Mouse (Mus musculus) G1E (cell line): ENCODE results near the gene Lsm7. TPM values are rescaled to one million over a fixed set of nuclear protein-coding genes. Genes with fewer than 3 reads are reported as not detected.

ENCODE experiments used
- ATAC-seq: 2 replicates; pipeline ENCODE4 v1.8.0; 2016; ENCODE audit warnings: mild to moderate bottlenecking; ENCODE audit not compliant: insufficient number of reproducible peaks, poor library complexity, low FRiP score, severe bottlenecking; ENCODE audit errors: extremely low read depth
- DNase-seq: peaks from one replicate; pipeline ENCODE4 v3.0.0; 2012; ENCODE audit warnings: low spot score
- H3K27me3 ChIP-seq: 2 replicates; pipeline ENCODE4 v1.6.1; 2012; ENCODE audit warnings: mild to moderate bottlenecking, low read length, inconsistent platforms; ENCODE audit not compliant: insufficient read depth
- H3K36me3 ChIP-seq: replicated peaks from 2 replicates; pipeline ENCODE3; 2012; ENCODE audit warnings: mild to moderate bottlenecking, inconsistent platforms
- H3K4me1 ChIP-seq: 2 replicates; pipeline ENCODE4 v1.6.1; 2012; ENCODE audit warnings: low read depth, low read length, inconsistent platforms, mixed read lengths; ENCODE audit not compliant: insufficient read depth
- H3K4me3 ChIP-seq: 2 replicates; pipeline ENCODE4 v1.5.1; 2012; ENCODE audit warnings: low read depth, mild to moderate bottlenecking, inconsistent platforms, low read length, moderate library complexity, mixed read lengths
- H3K9me3 ChIP-seq: replicated peaks from 2 replicates; pipeline ENCODE4 v1.6.1; 2012; ENCODE audit warnings: inconsistent platforms
- CTCF ChIP-seq: IDR thresholded peaks from 2 replicates; pipeline ENCODE4 v1.5.1; 2012; ENCODE audit warnings: low read depth, low read length, inconsistent platforms, mixed read lengths
- GATA1 ChIP-seq: IDR thresholded peaks from 2 replicates; pipeline ENCODE4 v1.6.1; 2012; ENCODE audit warnings: borderline replicate concordance, low read length, inconsistent platforms, mixed read lengths
- GATA2 ChIP-seq: IDR thresholded peaks from 2 replicates; pipeline ENCODE4 v1.6.1; 2012; ENCODE audit warnings: low read depth, low read length, inconsistent platforms, borderline replicate concordance
- POLR2AphosphoS5 ChIP-seq: IDR thresholded peaks from 2 replicates; pipeline ENCODE4 v1.6.1; 2012; ENCODE audit warnings: low read depth, low read length, inconsistent platforms; ENCODE audit not compliant: insufficient replicate concordance
- TAL1 ChIP-seq: conservative IDR thresholded peaks from 2 replicates; pipeline ENCODE4 v1.6.1; 2012; ENCODE audit warnings: low read depth, low read length, inconsistent platforms, mixed read lengths
- polyA plus RNA-seq: library from polyadenylated mRNA; stranded (reverse); fragments of >175 nt; gene quantifications from 2 replicates; pipeline ENCODE4 v1.2.3, GENCODE M21; 2012
- total RNA-seq, 2 experiments: library from RNA; stranded (forward) in 1 of 2; stranded (reverse) in 1 of 2; fragments of 200-1000 nt in 1 of 2; fragments of >200 nt in 1 of 2; fragmentation: Nextera tagmentation in 1 of 2; gene quantifications; 2 replicates each; pipeline ENCODE4 v1.2.3; 2014 to 2017

The Lsm7 gene
- total and polyA plus RNA-seq, 3 experiments = 51.2 to 282 (median 269) TPM

- Histone ChIP-seq H3K36me3 (peaks cover 92% of the 10 kb centered on the region), H3K9me3 (no peaks in the 10 kb centered on the region), H3K4me1 (peaks cover 79% of the 10 kb centered on the region), H3K27me3 (no peaks in the 10 kb centered on the region), H3K4me3 (no peak overlapping the region; the same call in 1 of the 2 replicates)
- DNase-seq (no peak), ATAC-seq (no peak)
- TF ChIP-seq POLR2AphosphoS5 (no peak), CTCF (no peak), GATA1 (no peak), GATA2 (no peak), TAL1 (no peak)
Observed at GRCm38 (mm10) chr10:80862305-80862704, 7.3 kb upstream of the Lsm7 start.

- Histone ChIP-seq H3K4me1 (peaks cover 91% of the 10 kb centered on the region), H3K9me3 (no peaks in the 10 kb centered on the region), H3K27me3 (no peaks in the 10 kb centered on the region), H3K4me3 (peak overlapping the region; percentile 80; the same call in 1 of the 2 replicates), H3K36me3 (peaks cover 69% of the 10 kb centered on the region)
- DNase-seq (peak; percentile 68), ATAC-seq (peak; percentile 51)
- no peak for TF ChIP-seq GATA2
- no peak for TF ChIP-seq POLR2AphosphoS5
- no peak for TF ChIP-seq GATA1
- peak; percentile 60 for TF ChIP-seq TAL1
Observed at GRCm38 (mm10) chr10:80858350-80858935, 3.4 kb upstream of the Lsm7 start.

GRCm38 (mm10) chr10:80857848-80858247, 2.8 kb upstream of the Lsm7 start:
- peaks cover 92% of the 10 kb centered on the region for H3K4me1 ChIP-seq
- no peaks in the 10 kb centered on the region for H3K27me3 ChIP-seq
- peak overlapping the region; percentile 80; the same call in 1 of the 2 replicates for H3K4me3 ChIP-seq
- no peaks in the 10 kb centered on the region for H3K9me3 ChIP-seq
- TF ChIP-seq GATA2 = no peak
- no peak for TF ChIP-seq GATA1
- TF ChIP-seq CTCF = no peak
- no peak for TF ChIP-seq POLR2AphosphoS5
- no peak for TF ChIP-seq TAL1
- DNase-seq (peak; percentile 39), ATAC-seq (no peak)
- peaks cover 69% of the 10 kb centered on the region for H3K36me3 ChIP-seq

- TF ChIP-seq GATA1 = no peak
- no peak for TF ChIP-seq POLR2AphosphoS5
- no peak for TF ChIP-seq TAL1
- TF ChIP-seq GATA2 = no peak
- TF ChIP-seq CTCF = no peak
- Histone ChIP-seq H3K9me3 (no peaks in the 10 kb centered on the region), H3K36me3 (peaks cover 69% of the 10 kb centered on the region), H3K27me3 (no peaks in the 10 kb centered on the region), H3K4me3 (peak overlapping the region; percentile 80; the same call in 1 of the 2 replicates), H3K4me1 (peaks cover 90% of the 10 kb centered on the region)
- DNase-seq (peak; percentile 28), ATAC-seq (no peak)
Observed at GRCm38 (mm10) chr10:80857386-80857785, 2.4 kb upstream of the Lsm7 start.

- Histone ChIP-seq H3K27me3 (no peaks in the 10 kb centered on the region), H3K4me1 (peaks cover 90% of the 10 kb centered on the region), H3K9me3 (no peaks in the 10 kb centered on the region), H3K36me3 (peaks cover 69% of the 10 kb centered on the region), H3K4me3 (peak overlapping the region; percentile 80; the same call in 1 of the 2 replicates)
- TF ChIP-seq CTCF = no peak
- TF ChIP-seq POLR2AphosphoS5 = no peak
- TF ChIP-seq GATA2 = no peak
- no peak for TF ChIP-seq GATA1
- TF ChIP-seq TAL1 = no peak
- ATAC-seq (no peak), DNase-seq (no peak)
Observed at GRCm38 (mm10) chr10:80856908-80857307, 1.9 kb upstream of the Lsm7 start.

GRCm38 (mm10) chr10:80856267-80856666, 1.3 kb upstream of the Lsm7 start:
- Histone ChIP-seq H3K9me3 (no peaks in the 10 kb centered on the region), H3K36me3 (peaks cover 69% of the 10 kb centered on the region), H3K4me1 (peaks cover 89% of the 10 kb centered on the region), H3K4me3 (peak overlapping the region; percentile 80), H3K27me3 (no peaks in the 10 kb centered on the region)
- ATAC-seq = no peak
- DNase-seq = peak; percentile 69
- TF ChIP-seq POLR2AphosphoS5 = no peak
- no peak for TF ChIP-seq GATA1
- no peak for TF ChIP-seq CTCF
- TF ChIP-seq GATA2 = no peak
- no peak for TF ChIP-seq TAL1
